Mouse (Mus musculus): Measurements from ENCODE around the gene Ccnq. TPM values are rescaled to one million over a fixed set of nuclear protein-coding genes. Genes with fewer than 3 reads are reported as not detected.
"Not testable (repeated sequence)": the region's sequence is repeated elsewhere in the genome, so short reads cannot be mapped to it uniquely, and the experiment has no call there.

Gene Ccnq
- polyA plus RNA-seq, 1 experiment from 2014 or later: 31.5 TPM

DNA sequence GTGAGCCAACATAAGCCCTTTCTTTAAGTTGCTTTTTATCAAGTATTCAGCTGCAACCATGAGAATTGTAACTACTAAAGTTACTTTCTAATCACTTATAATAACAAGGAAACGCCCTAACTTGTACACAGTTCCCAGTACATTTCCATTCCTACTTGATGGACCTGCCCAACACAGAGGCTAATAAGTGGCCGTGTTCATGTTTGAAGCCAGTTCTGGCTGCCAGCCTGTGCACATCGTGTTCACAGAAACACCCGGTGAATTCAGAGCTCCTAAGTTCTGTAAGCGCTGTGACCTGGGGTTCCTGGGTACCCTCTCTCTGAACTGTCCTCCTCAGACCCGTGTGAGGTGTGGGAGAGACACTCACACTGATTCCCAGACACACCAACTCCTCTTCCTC lies 13.3 kb upstream of the Ccnq start:
- H3K36me3 ChIP-seq (ENCODE audit: insufficient read depth, low read length): no peaks in the 10 kb centered on the region
- no peak overlapping the region for H3K4me3 ChIP-seq (ENCODE audit: low read depth, low read length)
- WGBS: 61% methylated on average over 6 of the region's 6 CpGs
- H3K9me3 ChIP-seq (ENCODE audit: low read length): no peaks in the 10 kb centered on the region
- no peaks in the 10 kb centered on the region for H3K4me1 ChIP-seq (ENCODE audit: insufficient read depth, low read depth, low read length)
- H3K4me2 ChIP-seq (replicated peaks; ENCODE audit: low read depth, low read length): no peak overlapping the region
- DNase-seq (ENCODE audit: low spot score) (no peak), ATAC-seq (no peak)
- no peaks in the 10 kb centered on the region for H3K27me3 ChIP-seq (replicated peaks; ENCODE audit: insufficient read depth, low read length)
- H3K9ac ChIP-seq (replicated peaks; ENCODE audit: low read depth): no peak overlapping the region
- no peak overlapping the region for H3K27ac ChIP-seq (ENCODE audit: low read length)
- TF ChIP-seq EP300 (IDR thresholded peaks at IDR 0.05): no peak
- no peak for TF ChIP-seq CTCF (IDR thresholded peaks at IDR 0.05)

DNA sequence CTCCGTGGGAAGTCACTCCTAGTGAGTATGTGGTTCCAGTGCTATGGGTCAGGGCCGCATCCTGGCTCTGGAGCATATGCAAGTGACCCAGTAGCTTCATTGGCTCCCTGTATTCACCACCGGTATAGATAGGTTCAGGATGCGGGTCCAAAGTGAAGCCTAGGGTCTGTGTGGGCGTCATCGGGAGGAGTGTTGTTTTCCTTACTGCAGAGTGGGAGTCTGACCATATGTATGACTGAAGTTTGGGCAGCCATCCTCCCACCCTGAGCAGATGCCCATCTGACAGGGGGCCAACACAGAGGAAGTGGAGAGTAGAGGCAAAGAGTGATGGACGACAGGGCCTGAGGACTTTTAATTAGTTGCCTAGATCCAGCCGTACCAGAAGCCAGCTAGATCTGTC lies 12.8 kb upstream of the Ccnq start:
- no peak overlapping the region for H3K27ac ChIP-seq (ENCODE audit: low read length)
- DNase-seq (ENCODE audit: low spot score): no peak
- H3K27me3 ChIP-seq (replicated peaks; ENCODE audit: insufficient read depth, low read length): no peaks in the 10 kb centered on the region
- H3K4me3 ChIP-seq (ENCODE audit: low read depth, low read length): no peak overlapping the region
- no peak for TF ChIP-seq EP300 (IDR thresholded peaks at IDR 0.05)
- no peak for TF ChIP-seq CTCF (IDR thresholded peaks at IDR 0.05)
- ATAC-seq: no peak
- H3K4me2 ChIP-seq (replicated peaks; ENCODE audit: low read depth, low read length): no peak overlapping the region
- no peaks in the 10 kb centered on the region for H3K9me3 ChIP-seq (ENCODE audit: low read length)
- no peaks in the 10 kb centered on the region for H3K4me1 ChIP-seq (ENCODE audit: insufficient read depth, low read depth, low read length)
- WGBS: 75% methylated on average over 8 of the region's 8 CpGs
- H3K9ac ChIP-seq (replicated peaks; ENCODE audit: low read depth): no peak overlapping the region
- no peaks in the 10 kb centered on the region for H3K36me3 ChIP-seq (ENCODE audit: insufficient read depth, low read length)

DNA sequence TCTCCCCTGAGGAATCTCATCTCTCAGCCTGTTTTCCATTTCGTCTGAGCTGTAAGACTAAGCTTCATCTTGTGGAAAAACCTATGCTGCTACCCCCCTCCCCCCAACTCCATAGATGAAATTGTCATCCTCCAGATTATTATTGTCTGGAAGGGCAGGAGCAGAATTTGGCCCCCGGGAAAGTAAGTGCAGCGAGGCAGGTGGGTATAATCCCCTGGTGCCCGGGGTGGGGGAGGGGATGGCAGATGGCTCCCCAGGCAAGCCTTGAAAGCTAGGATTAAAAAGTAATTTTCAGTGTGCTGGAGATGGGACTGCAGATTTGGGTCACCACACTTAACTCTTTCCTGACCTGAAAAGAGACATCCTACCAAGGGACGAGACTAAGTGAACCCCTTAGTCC lies 10.7 kb upstream of the Ccnq start:
- WGBS: 43% methylated on average over 5 of the region's 5 CpGs

DNA sequence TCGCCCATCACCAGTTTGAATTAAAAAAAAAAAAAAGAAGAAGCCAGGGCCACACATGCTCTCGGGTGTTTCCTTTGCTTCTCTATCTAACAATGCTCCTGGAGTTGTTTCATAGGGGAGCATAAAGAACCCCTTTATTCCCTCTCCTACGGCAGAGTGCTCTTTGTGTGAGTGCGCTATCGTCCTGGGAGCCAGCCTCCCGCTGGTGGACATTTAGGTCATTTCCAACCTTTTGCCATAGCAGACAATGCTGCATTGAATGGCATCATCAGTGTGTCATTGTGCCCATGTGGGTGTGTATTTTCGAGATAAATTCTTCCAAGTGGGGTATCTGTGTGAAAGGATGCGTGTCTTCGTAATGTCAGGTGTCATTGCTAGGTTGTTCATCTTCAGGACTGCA lies 9.6 kb upstream of the Ccnq start:
- H3K4me3 ChIP-seq (ENCODE audit: low read depth, low read length): no peak overlapping the region
- TF ChIP-seq EP300 (IDR thresholded peaks at IDR 0.05): no peak
- no peak for TF ChIP-seq CTCF (IDR thresholded peaks at IDR 0.05)
- no peak overlapping the region for H3K27ac ChIP-seq (ENCODE audit: low read length)
- DNase-seq (ENCODE audit: low spot score): no peak
- no peaks in the 10 kb centered on the region for H3K27me3 ChIP-seq (replicated peaks; ENCODE audit: insufficient read depth, low read length)
- no peaks in the 10 kb centered on the region for H3K36me3 ChIP-seq (ENCODE audit: insufficient read depth, low read length)
- H3K4me1 ChIP-seq (ENCODE audit: insufficient read depth, low read depth, low read length): no peaks in the 10 kb centered on the region
- WGBS: 74% methylated on average over 9 of the region's 9 CpGs
- no peak overlapping the region for H3K9ac ChIP-seq (replicated peaks; ENCODE audit: low read depth)
- no peak overlapping the region for H3K4me2 ChIP-seq (replicated peaks; ENCODE audit: low read depth, low read length)
- no peaks in the 10 kb centered on the region for H3K9me3 ChIP-seq (ENCODE audit: low read length)
- ATAC-seq: no peak

More for the DNA sequence above, 10.7 kb upstream of the Ccnq start:
- no peaks in the 10 kb centered on the region for H3K36me3 ChIP-seq (ENCODE audit: insufficient read depth, low read length)
- H3K4me2 ChIP-seq (replicated peaks; ENCODE audit: low read depth, low read length): no peak overlapping the region
- ATAC-seq (no peak), DNase-seq (ENCODE audit: low spot score) (no peak)
- no peak overlapping the region for H3K4me3 ChIP-seq (ENCODE audit: low read depth, low read length)
- no peak overlapping the region for H3K27ac ChIP-seq (ENCODE audit: low read length)
- no peak for TF ChIP-seq CTCF (IDR thresholded peaks at IDR 0.05)
- no peak for TF ChIP-seq EP300 (IDR thresholded peaks at IDR 0.05)
- H3K27me3 ChIP-seq (replicated peaks; ENCODE audit: insufficient read depth, low read length): no peaks in the 10 kb centered on the region
- H3K9me3 ChIP-seq (ENCODE audit: low read length): no peaks in the 10 kb centered on the region
- no peak overlapping the region for H3K9ac ChIP-seq (replicated peaks; ENCODE audit: low read depth)
- H3K4me1 ChIP-seq (ENCODE audit: insufficient read depth, low read depth, low read length): no peaks in the 10 kb centered on the region

DNA sequence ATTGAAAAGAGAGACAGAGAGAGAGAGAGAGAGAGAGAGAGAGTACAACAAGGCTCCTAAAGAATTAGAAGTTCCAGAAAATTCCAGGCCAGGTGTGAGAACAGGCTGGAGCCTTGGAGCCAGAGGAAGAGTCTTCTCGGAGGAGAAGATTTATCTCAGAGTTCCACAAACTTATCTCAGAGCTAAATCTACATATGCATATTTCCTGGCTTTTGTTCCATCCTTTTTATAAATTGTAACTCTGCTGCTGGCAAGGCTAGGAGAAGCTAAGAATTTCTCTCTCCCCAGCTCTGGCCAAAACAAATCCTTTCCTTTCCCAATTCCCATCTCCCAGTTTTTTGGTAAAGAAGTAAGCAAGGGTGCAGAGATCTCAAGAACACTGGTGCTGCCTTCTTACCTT lies 3.8 kb upstream of the Ccnq start:
- no peaks in the 10 kb centered on the region for H3K36me3 ChIP-seq (ENCODE audit: insufficient read depth, low read length)
- H3K27me3 ChIP-seq (replicated peaks; ENCODE audit: insufficient read depth, low read length): no peaks in the 10 kb centered on the region
- TF ChIP-seq CTCF (IDR thresholded peaks at IDR 0.05) (no peak), EP300 (IDR thresholded peaks at IDR 0.05) (no peak)
- no peak overlapping the region for H3K9ac ChIP-seq (replicated peaks; ENCODE audit: low read depth)
- no peaks in the 10 kb centered on the region for H3K9me3 ChIP-seq (ENCODE audit: low read length)
- no peak for ATAC-seq
- WGBS: 44% methylated on average over 1 of the region's 1 CpGs
- H3K27ac ChIP-seq (ENCODE audit: low read length): no peak overlapping the region
- DNase-seq (ENCODE audit: low spot score): no peak
- H3K4me3 ChIP-seq (ENCODE audit: low read depth, low read length): no peak overlapping the region
- H3K4me1 ChIP-seq (ENCODE audit: insufficient read depth, low read depth, low read length): no peaks in the 10 kb centered on the region; the same call in 1 of the 2 replicates
- no peak overlapping the region for H3K4me2 ChIP-seq (replicated peaks; ENCODE audit: low read depth, low read length)

DNA sequence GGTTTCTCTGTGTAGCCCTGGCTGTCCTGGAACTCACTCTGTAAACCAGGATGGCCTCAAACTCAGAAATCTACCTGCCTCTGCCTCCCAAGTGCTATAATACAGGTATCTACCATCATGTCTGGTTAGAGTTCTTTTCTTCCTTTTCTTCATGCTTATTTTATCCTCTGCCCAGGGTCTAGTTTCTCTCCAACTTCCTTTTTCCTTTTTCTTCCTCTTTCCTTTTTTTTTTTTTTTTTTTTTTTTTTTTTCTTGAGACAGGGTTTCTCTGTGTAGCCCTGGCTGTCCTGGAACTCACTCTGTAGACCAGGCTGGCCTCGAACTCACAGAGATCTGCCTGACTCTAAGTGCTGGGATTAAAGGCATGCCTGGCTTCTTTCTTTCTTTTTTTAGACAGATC lies 2.6 kb upstream of the Ccnq start:
- WGBS: 48% methylated on average over 1 of the region's 1 CpGs
- not testable (repeated sequence) for ATAC-seq

DNA sequence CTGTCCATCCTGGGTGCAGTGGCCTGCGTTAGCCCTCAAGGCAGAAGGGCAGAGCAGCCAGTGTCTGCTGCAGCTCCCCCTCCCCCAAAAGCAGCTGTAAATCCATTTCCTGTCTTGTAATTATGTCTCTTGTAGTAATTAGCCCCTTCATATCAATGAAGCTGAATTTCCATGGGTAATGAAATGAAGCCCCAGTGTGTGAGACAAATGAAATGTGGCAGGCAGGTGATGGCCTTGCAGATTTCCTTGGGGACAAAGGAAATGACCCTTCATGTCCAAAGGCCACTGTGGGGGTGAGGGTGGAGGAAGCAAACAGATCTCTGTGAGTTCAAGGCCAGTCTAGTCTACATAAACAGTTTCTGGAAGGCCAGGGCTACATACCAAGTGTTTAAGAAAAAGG lies 1.7 kb upstream of the Ccnq start:
- WGBS: 53% methylated on average over 1 of the region's 1 CpGs
- ATAC-seq (no peak), DNase-seq (ENCODE audit: low spot score) (no peak)
- Histone ChIP-seq H3K4me3 (ENCODE audit: low read depth, low read length) (no peak overlapping the region), H3K27me3 (replicated peaks; ENCODE audit: insufficient read depth, low read length) (no peaks in the 10 kb centered on the region), H3K9me3 (ENCODE audit: low read length) (no peaks in the 10 kb centered on the region), H3K36me3 (ENCODE audit: insufficient read depth, low read length) (no peaks in the 10 kb centered on the region), H3K9ac (replicated peaks; ENCODE audit: low read depth) (no peak overlapping the region), H3K4me1 (ENCODE audit: insufficient read depth, low read depth, low read length) (no peaks in the 10 kb centered on the region; the same call in 1 of the 2 replicates), H3K4me2 (replicated peaks; ENCODE audit: low read depth, low read length) (no peak overlapping the region), H3K27ac (ENCODE audit: low read length) (no peak overlapping the region)
- TF ChIP-seq CTCF (IDR thresholded peaks at IDR 0.05) (no peak), EP300 (IDR thresholded peaks at IDR 0.05) (no peak)

More for the DNA sequence above, 2.6 kb upstream of the Ccnq start:
- not testable (repeated sequence) for H3K4me1 ChIP-seq (ENCODE audit: insufficient read depth, low read depth, low read length); H3K27ac ChIP-seq (ENCODE audit: low read length); H3K9me3 ChIP-seq (ENCODE audit: low read length); H3K27me3 ChIP-seq (replicated peaks; ENCODE audit: insufficient read depth, low read length); DNase-seq (ENCODE audit: low spot score); H3K9ac ChIP-seq (replicated peaks; ENCODE audit: low read depth); H3K4me2 ChIP-seq (replicated peaks; ENCODE audit: low read depth, low read length); H3K4me3 ChIP-seq (ENCODE audit: low read depth, low read length); H3K36me3 ChIP-seq (ENCODE audit: insufficient read depth, low read length)
